Mouse (Mus musculus) MEL (cell line): Measurements from ENCODE around the gene Fads1. TPM values are rescaled to one million over a fixed set of nuclear protein-coding genes. Genes with fewer than 3 reads are reported as not detected.
"Not testable (repeated sequence)": the region's sequence is repeated elsewhere in the genome, so short reads cannot be mapped to it uniquely, and the experiment has no call there.

Experiments used
- DNase-seq: peaks from one replicate; pipeline ENCODE4 v3.0.0; 2011; ENCODE audit warnings: low read depth, low spot score
- H3K27ac ChIP-seq: 2 replicates; pipeline ENCODE4 v1.5.1; 2012; ENCODE audit warnings: low read depth, mild to moderate bottlenecking, control low read depth, low read length, moderate library complexity; ENCODE audit not compliant: control insufficient read depth
- H3K27me3 ChIP-seq, 2 experiments: fragments of 150-350 bp in 1 of 2; sonication (generic) in 1 of 2; 2 replicates each; pipeline ENCODE4 v1.6.1; 2012; ENCODE audit warnings: low read length in 2 of 2, mild to moderate bottlenecking in 2 of 2, improper control_type of control experiment in 1 of 2, moderate library complexity in 1 of 2; ENCODE audit not compliant: insufficient read depth in 2 of 2, control insufficient read depth in 1 of 2
- H3K36me3 ChIP-seq, 2 experiments: 2 replicates each; pipeline ENCODE4 v1.6.1; 2012 to 2014; ENCODE audit warnings: low read length in 2 of 2, improper control_type of control experiment in 1 of 2, inconsistent platforms in 1 of 2, mild to moderate bottlenecking in 1 of 2; ENCODE audit not compliant: insufficient read depth in 2 of 2, control insufficient read depth in 1 of 2
- H3K4me1 ChIP-seq, 2 experiments: fragments of 150-350 bp in 1 of 2; sonication (generic) in 1 of 2; 2 replicates each; pipeline ENCODE4 v1.6.1; 2012; ENCODE audit warnings: low read length in 2 of 2, improper control_type of control experiment in 1 of 2, mild to moderate bottlenecking in 1 of 2; ENCODE audit not compliant: insufficient read depth in 2 of 2, control insufficient read depth in 1 of 2
- H3K4me3 ChIP-seq, 2 experiments: fragments of 150-350 bp in 1 of 2; sonication (generic) in 1 of 2; 2 replicates each; pipeline ENCODE4 v1.5.1; 2012; ENCODE audit warnings: low read depth in 2 of 2, low read length in 2 of 2, mild to moderate bottlenecking in 2 of 2, moderate library complexity in 2 of 2, control low read depth in 1 of 2, improper control_type of control experiment in 1 of 2; ENCODE audit not compliant: control insufficient read depth in 1 of 2, insufficient read depth in 1 of 2
- H3K79me2 ChIP-seq: 2 replicates; pipeline ENCODE4 v1.6.1; 2012; ENCODE audit warnings: mild to moderate bottlenecking, low read length, moderate library complexity; ENCODE audit not compliant: control insufficient read depth, poor library complexity, insufficient read depth
- H3K9ac ChIP-seq: 2 replicates; pipeline ENCODE4 v1.6.1; 2012; ENCODE audit warnings: low read depth, mild to moderate bottlenecking, control low read depth, low read length, moderate library complexity; ENCODE audit not compliant: control insufficient read depth, poor library complexity, severe bottlenecking
- H3K9me3 ChIP-seq: fragments of 150-350 bp; sonication (generic); replicated peaks from 2 replicates; pipeline ENCODE4 v1.6.1; 2012; ENCODE audit warnings: mild to moderate bottlenecking, low read length, improper control_type of control experiment, moderate library complexity; ENCODE audit not compliant: insufficient read depth
- BHLHE40 ChIP-seq: IDR thresholded peaks from 2 replicates; pipeline ENCODE4 v1.6.1; 2012; ENCODE audit warnings: low read depth, mild to moderate bottlenecking, inconsistent platforms, low read length, improper control_type of control experiment, borderline replicate concordance
- CTCF ChIP-seq, 3 experiments: IDR thresholded peaks in 2 of 3; conservative IDR thresholded peaks in 1 of 3; 2 replicates each; pipeline ENCODE4 v1.5.1; 2011 to 2012; ENCODE audit warnings: low read length in 3 of 3, low read depth in 2 of 3, mild to moderate bottlenecking in 2 of 3, improper control_type of control experiment in 1 of 3, inconsistent platforms in 1 of 3, mixed read lengths in 1 of 3, moderate library complexity in 1 of 3; ENCODE audit not compliant: control insufficient read depth in 1 of 3, insufficient read depth in 1 of 3, poor library complexity in 1 of 3, severe bottlenecking in 1 of 3
- E2F4 ChIP-seq: IDR thresholded peaks from 2 replicates; pipeline ENCODE4 v1.6.1; 2011; ENCODE audit warnings: low read depth, low read length, improper control_type of control experiment, borderline replicate concordance
- ELF1 ChIP-seq: IDR thresholded peaks from 2 replicates; pipeline ENCODE4 v1.6.1; 2014; ENCODE audit warnings: low read depth, mild to moderate bottlenecking, inconsistent platforms, low read length, improper control_type of control experiment, moderate library complexity
- EP300 ChIP-seq, 2 experiments: IDR thresholded peaks; 2 replicates each; pipeline ENCODE4 v1.6.1; 2011; ENCODE audit warnings: improper control_type of control experiment in 2 of 2, low read length in 2 of 2, low read depth in 1 of 2, mild to moderate bottlenecking in 1 of 2
- ETS1 ChIP-seq: IDR thresholded peaks from 2 replicates; pipeline ENCODE4 v1.6.1; 2012; ENCODE audit warnings: low read depth, mild to moderate bottlenecking, inconsistent platforms, low read length, improper control_type of control experiment, moderate library complexity
- GABPA ChIP-seq: IDR thresholded peaks from 2 replicates; pipeline ENCODE4 v1.6.1; 2012; ENCODE audit warnings: low read depth, mild to moderate bottlenecking, inconsistent platforms, low read length, improper control_type of control experiment, moderate library complexity
- HCFC1 ChIP-seq: IDR thresholded peaks from 2 replicates; pipeline ENCODE4 v1.6.1; 2012; ENCODE audit warnings: low read depth, mild to moderate bottlenecking, inconsistent platforms, low read length, improper control_type of control experiment, moderate library complexity
- JUND ChIP-seq: IDR thresholded peaks from 2 replicates; pipeline ENCODE4 v1.6.1; 2011; ENCODE audit warnings: low read depth, mild to moderate bottlenecking, improper control_type of control experiment, low read length
- MAFK ChIP-seq: IDR thresholded peaks from 2 replicates; pipeline ENCODE4 v1.6.1; 2011; ENCODE audit warnings: low read depth, mild to moderate bottlenecking, low read length, improper control_type of control experiment, borderline replicate concordance
- MAX ChIP-seq: IDR thresholded peaks from 2 replicates; pipeline ENCODE4 v1.6.1; 2011; ENCODE audit warnings: low read length, improper control_type of control experiment
- MEF2A ChIP-seq: IDR thresholded peaks from 2 replicates; pipeline ENCODE4 v1.6.1; 2014; ENCODE audit warnings: low read depth, mild to moderate bottlenecking, inconsistent platforms, low read length, improper control_type of control experiment; ENCODE audit not compliant: poor library complexity, insufficient replicate concordance, severe bottlenecking; ENCODE audit errors: extremely low read depth
- NELFE ChIP-seq: IDR thresholded peaks from 2 replicates; pipeline ENCODE4 v1.6.1; 2011; ENCODE audit warnings: low read depth, low read length, improper control_type of control experiment
- NRF1 ChIP-seq: IDR thresholded peaks from 2 replicates; pipeline ENCODE4 v1.6.1; 2014; ENCODE audit warnings: low read depth, mild to moderate bottlenecking, inconsistent platforms, low read length, improper control_type of control experiment, moderate library complexity; ENCODE audit not compliant: poor library complexity, insufficient read depth, severe bottlenecking
- POLR2AphosphoS2 ChIP-seq: IDR thresholded peaks from 2 replicates; pipeline ENCODE4 v1.6.1; 2011; ENCODE audit warnings: low read length, improper control_type of control experiment
- POLR2AphosphoS5 ChIP-seq: IDR thresholded peaks from 2 replicates; pipeline ENCODE4 v1.6.1; 2012; ENCODE audit warnings: low read depth, borderline replicate concordance, mild to moderate bottlenecking, inconsistent platforms, low read length, moderate library complexity, mixed read lengths
- RAD21 ChIP-seq: IDR thresholded peaks from 2 replicates; pipeline ENCODE4 v1.6.1; 2011; ENCODE audit warnings: mild to moderate bottlenecking, low read depth, low read length, improper control_type of control experiment
- RCOR1 ChIP-seq: IDR thresholded peaks from 2 replicates; pipeline ENCODE4 v1.6.1; 2012; ENCODE audit warnings: low read depth, mild to moderate bottlenecking, inconsistent platforms, low read length, improper control_type of control experiment
- SMC3 ChIP-seq: IDR thresholded peaks from 2 replicates; pipeline ENCODE4 v1.6.1; 2011; ENCODE audit warnings: low read depth, low read length, improper control_type of control experiment
- TAL1 ChIP-seq: IDR thresholded peaks from 2 replicates; pipeline ENCODE4 v1.6.1; 2012; ENCODE audit warnings: mild to moderate bottlenecking, inconsistent platforms, low read length, moderate library complexity, mixed read lengths
- TBP ChIP-seq: IDR thresholded peaks from 2 replicates; pipeline ENCODE4 v1.8.0; 2011; ENCODE audit warnings: low read depth, low read length, improper control_type of control experiment
- TCF12 ChIP-seq: IDR thresholded peaks from 2 replicates; pipeline ENCODE4 v1.6.1; 2014; ENCODE audit warnings: low read depth, mild to moderate bottlenecking, inconsistent platforms, low read length, improper control_type of control experiment, moderate library complexity
- USF1 ChIP-seq: IDR thresholded peaks from 2 replicates; pipeline ENCODE4 v1.6.1; 2014; ENCODE audit warnings: low read depth, mild to moderate bottlenecking, inconsistent platforms, low read length, improper control_type of control experiment, moderate library complexity
- USF2 ChIP-seq, 2 experiments: IDR thresholded peaks; 2 replicates each; pipeline ENCODE4 v1.6.1; 2011 to 2012; ENCODE audit warnings: improper control_type of control experiment in 2 of 2, low read length in 2 of 2, borderline replicate concordance in 1 of 2, inconsistent platforms in 1 of 2, low read depth in 1 of 2, mild to moderate bottlenecking in 1 of 2; ENCODE audit not compliant: insufficient read depth in 1 of 2
- ZNF384 ChIP-seq: IDR thresholded peaks from 2 replicates; pipeline ENCODE4 v1.6.1; 2012; ENCODE audit warnings: low read depth, mild to moderate bottlenecking, inconsistent platforms, low read length, improper control_type of control experiment
- polyA plus RNA-seq, 2 experiments: library from polyadenylated mRNA; stranded (reverse) in 1 of 2; unstranded in 1 of 2; fragments of >175 nt in 1 of 2; fragments of >200 nt in 1 of 2; gene quantifications; 2 replicates each; pipeline versions ENCODE4 v1.2.1 to v1.2.4; 2012; ENCODE audit warnings: low replicate concordance in 2 of 2, low read depth in 1 of 2; ENCODE audit not compliant: insufficient read length in 2 of 2, insufficient read depth in 1 of 2, missing spikeins in 1 of 2
- total RNA-seq: library from RNA; depleted of rRNA; stranded (reverse); fragments of 300-350 nt; gene quantifications from 2 replicates; pipeline ENCODE4 v1.2.3, GENCODE M21; 2012

Fads1 gene
- total and polyA plus RNA-seq, 3 experiments: 36.7 to 69.7 TPM; not detected in 1

- Histone ChIP-seq H3K4me3 (no peak overlapping the region), H3K4me1 (peaks cover 4 to 18% of the 10 kb centered on the region in 2 experiments), H3K79me2 (no peaks in the 10 kb centered on the region), H3K27me3 (no peaks in the 10 kb centered on the region), H3K9ac (no peak overlapping the region), H3K27ac (no peak overlapping the region), H3K9me3 (no peaks in the 10 kb centered on the region), H3K36me3 (peaks cover 0 to 16% of the 10 kb centered on the region in 2 experiments; a peak in 2 of 4 replicates)
- no peak for DNase-seq
- no peak for TF ChIP-seq MAX
- TF ChIP-seq NELFE: no peak
- TF ChIP-seq TCF12: no peak
- no peak for TF ChIP-seq TBP
- TF ChIP-seq POLR2AphosphoS2: no peak
- TF ChIP-seq EP300 (IDR thresholded peaks at IDR 0.05; ENCODE audit: low read depth in 1 of 2, low read length in 2 of 2): no peak
- no peak for TF ChIP-seq ETS1
- TF ChIP-seq GABPA: no peak
- TF ChIP-seq CTCF (IDR thresholded peaks at IDR 0.05 in 2 of 3, conservative IDR thresholded peaks at IDR 0.05 in 1 of 3; ENCODE audit: control insufficient read depth in 1 of 3, insufficient read depth in 1 of 3, low read depth in 2 of 3, low read length in 3 of 3, poor library complexity in 1 of 3, severe bottlenecking in 1 of 3): no peak
- TF ChIP-seq SMC3: no peak
- TF ChIP-seq NRF1: no peak
- TF ChIP-seq USF2 (IDR thresholded peaks at IDR 0.05; ENCODE audit: borderline replicate concordance in 1 of 2, insufficient read depth in 1 of 2, low read depth in 1 of 2, low read length in 2 of 2): no peak
- TF ChIP-seq ELF1: no peak
- TF ChIP-seq JUND: no peak
- no peak for TF ChIP-seq E2F4
- TF ChIP-seq RCOR1: no peak
- TF ChIP-seq POLR2AphosphoS5: no peak
- TF ChIP-seq MEF2A: no peak
- TF ChIP-seq RAD21: no peak
- TF ChIP-seq USF1: no peak
Observed at GRCm38 (mm10) chr19:10168441-10168840, 14.2 kb upstream of the Fads1 start.

GRCm38 (mm10) chr19:10169179-10169578 lies 13.5 kb upstream of the Fads1 start:
- TF ChIP-seq ZNF384: no peak
- no peak for TF ChIP-seq HCFC1
- no peak for TF ChIP-seq MAFK
- no peak for TF ChIP-seq JUND
- no peak for TF ChIP-seq BHLHE40
- TF ChIP-seq E2F4: no peak
- no peak for TF ChIP-seq TAL1
- TF ChIP-seq, all 39 proteins: peak for 0
- Histone ChIP-seq H3K79me2 (no peaks in the 10 kb centered on the region), H3K27me3 (no peaks in the 10 kb centered on the region), H3K9me3 (no peaks in the 10 kb centered on the region), H3K27ac (no peak overlapping the region), H3K4me3 (no peak overlapping the region), H3K4me1 (peaks cover 4 to 23% of the 10 kb centered on the region in 2 experiments), H3K9ac (no peak overlapping the region), H3K36me3 (peaks cover 0 to 24% of the 10 kb centered on the region in 2 experiments; a peak in 2 of 4 replicates)
- no peak for DNase-seq

DNA sequence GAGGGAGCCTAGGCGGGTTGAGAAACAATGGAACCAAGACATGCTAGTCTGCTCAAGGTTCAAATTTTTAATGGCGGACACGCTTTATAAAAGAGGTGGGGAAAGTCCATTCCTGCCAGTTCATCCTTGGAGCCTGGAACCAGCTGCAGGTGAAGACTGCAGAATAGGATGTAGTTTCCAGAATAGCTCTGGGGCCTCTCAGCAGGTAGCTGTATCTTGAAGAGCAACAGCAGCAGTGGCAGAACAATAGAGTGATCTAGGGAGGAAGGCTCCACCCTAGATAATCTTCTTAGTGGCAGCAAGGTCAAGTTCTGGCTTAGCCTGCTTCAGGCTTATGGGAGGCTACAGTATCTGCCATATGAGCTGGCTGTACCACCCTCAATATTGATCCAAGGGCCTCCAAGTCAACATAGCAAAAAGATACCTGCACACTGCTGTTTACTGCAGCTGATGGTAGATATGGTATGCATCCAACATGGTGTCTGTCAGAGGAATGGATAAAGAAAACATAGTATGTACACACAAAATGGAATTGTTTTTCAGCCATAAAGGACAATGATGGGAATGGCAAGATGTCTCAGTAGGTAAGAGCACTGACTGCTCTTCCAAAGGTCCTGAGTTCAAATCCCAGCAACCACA lies 12.9 kb upstream of the Fads1 start:
- H3K79me2 ChIP-seq, DNase-seq, H3K27ac ChIP-seq, H3K27me3 ChIP-seq, H3K4me3 ChIP-seq, H3K9ac ChIP-seq, H3K9me3 ChIP-seq: not testable (repeated sequence)
- Histone ChIP-seq H3K36me3 (peaks cover 0 to 24% of the 10 kb centered on the region in 2 experiments; a peak in 2 of 4 replicates), H3K4me1 (peaks cover 8 to 24% of the 10 kb centered on the region in 2 experiments)
